Mouse (Mus musculus) ES-E14 (cell line): Measurements from ENCODE around the gene Zzz3. TPM values are rescaled to one million over a fixed set of nuclear protein-coding genes. Genes with fewer than 3 reads are reported as not detected.

Experiments used
- DNase-seq: peaks from one replicate; pipeline ENCODE4 v3.0.0-alpha.2; 2013; ENCODE audit warnings: low read depth, low spot score
- H3K27ac ChIP-seq: 2 replicates; pipeline ENCODE4 v1.5.1; 2012; ENCODE audit warnings: low read depth, mild to moderate bottlenecking, low read length, moderate library complexity, mixed read lengths; ENCODE audit not compliant: poor library complexity, insufficient read depth, severe bottlenecking
- H3K36me3 ChIP-seq: 2 replicates; pipeline ENCODE4 v1.6.1; 2012; ENCODE audit warnings: mild to moderate bottlenecking, low read length, moderate library complexity, mixed read lengths; ENCODE audit not compliant: control insufficient read depth, poor library complexity, insufficient read depth, severe bottlenecking
- H3K4me1 ChIP-seq, 2 experiments: fragments of 150-350 bp in 1 of 2; sonication (generic) in 1 of 2; 2 replicates each; pipeline ENCODE4 v1.6.1; 2012; ENCODE audit warnings: low read length in 2 of 2, mild to moderate bottlenecking in 1 of 2, mixed read lengths in 1 of 2; ENCODE audit not compliant: control insufficient read depth in 2 of 2, insufficient read depth in 2 of 2, poor library complexity in 1 of 2
- H3K4me3 ChIP-seq, 2 experiments: fragments of 150-350 bp in 1 of 2; sonication (generic) in 1 of 2; 2 replicates each; pipeline ENCODE4 v1.5.1; 2012; ENCODE audit warnings: low read length in 2 of 2, low read depth in 1 of 2, mild to moderate bottlenecking in 1 of 2, mixed read lengths in 1 of 2; ENCODE audit not compliant: insufficient read depth in 1 of 2, poor library complexity in 1 of 2, severe bottlenecking in 1 of 2
- H3K9ac ChIP-seq: 2 replicates; pipeline ENCODE4 v1.6.1; 2012; ENCODE audit warnings: low read depth, mild to moderate bottlenecking, low read length, mixed read lengths; ENCODE audit not compliant: poor library complexity, insufficient read depth, severe bottlenecking
- H3K9me3 ChIP-seq: fragments of 150-350 bp; sonication (generic); 2 replicates; pipeline ENCODE4 v1.6.1; 2012; ENCODE audit warnings: low read depth, mild to moderate bottlenecking, low read length; ENCODE audit not compliant: control insufficient read depth, insufficient read depth
- CHD2 ChIP-seq: IDR thresholded peaks from 2 replicates; pipeline ENCODE4 v1.6.1; 2014; ENCODE audit warnings: mild to moderate bottlenecking, low read depth, low read length, inconsistent platforms
- HCFC1 ChIP-seq: IDR thresholded peaks from 2 replicates; pipeline ENCODE4 v1.6.1; 2012; ENCODE audit warnings: low read length, inconsistent platforms, borderline replicate concordance; ENCODE audit not compliant: insufficient read depth
- MAFK ChIP-seq: IDR thresholded peaks from 2 replicates; pipeline ENCODE4 v1.6.1; 2014; ENCODE audit warnings: mild to moderate bottlenecking, low read depth, low read length, inconsistent platforms; ENCODE audit not compliant: insufficient read depth
- ZC3H11A ChIP-seq: IDR thresholded peaks from 2 replicates; pipeline ENCODE4 v1.6.1; 2012; ENCODE audit warnings: low read depth, mild to moderate bottlenecking, inconsistent platforms, low read length, borderline replicate concordance
- ZNF384 ChIP-seq: IDR thresholded peaks from 2 replicates; pipeline ENCODE4 v1.6.1; 2012; ENCODE audit warnings: low read depth, low read length, inconsistent platforms
- in situ Hi-C, 2 experiments: fragments of 600-800 bp; cut with MboI; formaldehyde crosslinking; loops; one replicate each; pipeline ENCODE4 v1.15.1; 2025; ENCODE audit warnings: low sequenced_read_pairs in 2 of 2, inconsistent platforms in 1 of 2; ENCODE audit not compliant: unreplicated experiment in 2 of 2
- total RNA-seq: library from RNA; depleted of rRNA; stranded (reverse); fragments of 300-350 nt; gene quantifications from 2 replicates; pipeline ENCODE4 v1.2.3, GENCODE M21; 2012

The Zzz3 gene
- total RNA-seq, 1 experiment = 40.9 TPM

- DNase-seq = no peak
- Histone ChIP-seq H3K9me3 (no peaks in the 10 kb centered on the region), H3K9ac (no peak overlapping the region), H3K4me1 (peaks cover 0 to 2% of the 10 kb centered on the region in 2 experiments; a peak in 1 of 4 replicates), H3K4me3 (no peak overlapping the region; a peak in 1 of 4 replicates), H3K36me3 (no peaks in the 10 kb centered on the region), H3K27ac (no peak overlapping the region)
- TF ChIP-seq CHD2 (no peak), ZNF384 (no peak), MAFK (no peak), HCFC1 (no peak), ZC3H11A (no peak)
- in situ Hi-C loops = no loop called here
Observed at GRCm38 (mm10) chr3:152469423-152470200, 74.3 kb downstream of the Zzz3 start.

- TF ChIP-seq HCFC1 (no peak), MAFK (no peak)
- Histone ChIP-seq H3K36me3 (no peaks in the 10 kb centered on the region), H3K4me3 (no peak overlapping the region), H3K9me3 (no peaks in the 10 kb centered on the region), H3K9ac (no peak overlapping the region), H3K27ac (no peak overlapping the region), H3K4me1 (peaks cover 0 to 5% of the 10 kb centered on the region in 2 experiments; a peak in 1 of 4 replicates)
- no peak for DNase-seq
- in situ Hi-C loops = no loop called here
Observed at GRCm38 (mm10) chr3:152470347-152470746, 75.1 kb downstream of the Zzz3 start.

GRCm38 (mm10) chr3:152472676-152473075 is 77.4 kb downstream of the Zzz3 start:
- H3K4me3 ChIP-seq = no peak overlapping the region

GRCm38 (mm10) chr3:152474582-152475277 is 79.5 kb downstream of the Zzz3 start:
- H3K9me3 ChIP-seq = no peaks in the 10 kb centered on the region
- H3K4me1 ChIP-seq = peaks cover 0 to 15% of the 10 kb centered on the region in 2 experiments; a peak in 3 of 4 replicates
- H3K4me3 ChIP-seq = no peak overlapping the region
- in situ Hi-C loops = no loop called here
- no peak for TF ChIP-seq MAFK
- no peak for TF ChIP-seq CHD2
- TF ChIP-seq ZNF384 = no peak
- TF ChIP-seq ZC3H11A = 0 out of 2 replicates have a peak, but pooled peaks have one; percentile 22
- no peak for TF ChIP-seq HCFC1
- H3K36me3 ChIP-seq = no peaks in the 10 kb centered on the region
- H3K27ac ChIP-seq = no peak overlapping the region
- DNase-seq = peak; percentile 73
- peak overlapping the region; percentile 13; the same call in 1 of the 2 replicates for H3K9ac ChIP-seq

More at GRCm38 (mm10) chr3:152472676-152473075, 77.4 kb downstream of the Zzz3 start:
- H3K36me3 ChIP-seq = no peaks in the 10 kb centered on the region
- peaks cover 0 to 7% of the 10 kb centered on the region in 2 experiments; a peak in 2 of 4 replicates for H3K4me1 ChIP-seq
- H3K27ac ChIP-seq = no peak overlapping the region
- no peak for TF ChIP-seq MAFK
- no peak for TF ChIP-seq ZC3H11A
- no peak for TF ChIP-seq HCFC1
- TF ChIP-seq CHD2 = no peak
- no peak for TF ChIP-seq ZNF384
- no peak for DNase-seq
- H3K9me3 ChIP-seq = no peaks in the 10 kb centered on the region
- H3K9ac ChIP-seq = no peak overlapping the region
- in situ Hi-C loops = no loop called here
